In genomic region chr17:56098180-56098579, GRCm38 (mm10) we compare ENCODE assay signal across 17 mouse cellular contexts. TPM values are rescaled to one million over a fixed set of nuclear protein-coding genes. Genes with fewer than 3 reads are reported as not detected.
"Had no signal": no experiment of that assay in that cellular context is flagged by ENCODE, and none has a peak within 500 bp of the region (broad histone marks: within the 10 kb centered on the region; RNA-seq: fewer than 3 reads in every experiment).

No protein-coding gene starts in this region.

- H3K9ac ChIP-seq: lung, embryonic 14.5 days; midbrain, embryonic 12.5 days; midbrain, embryonic 15.5 days; neural tube, embryonic 13.5 days; neural tube, embryonic 15.5 days; stomach, embryonic 15.5 days had no signal

- H3K27ac ChIP-seq: midbrain, embryonic 10.5 days; midbrain, embryonic 12.5 days; midbrain, embryonic 15.5 days; neural tube, embryonic 13.5 days; neural tube, embryonic 15.5 days; stomach, embryonic 15.5 days; stomach, postnatal 0 days had no signal

- H3K4me1 ChIP-seq: midbrain, embryonic 10.5 days; midbrain, embryonic 12.5 days; midbrain, embryonic 15.5 days; neural tube, embryonic 13.5 days; neural tube, embryonic 15.5 days; stomach, embryonic 15.5 days had no signal

- H3K4me2 ChIP-seq: lung, embryonic 14.5 days; midbrain, embryonic 12.5 days; midbrain, embryonic 15.5 days; neural tube, embryonic 13.5 days; neural tube, embryonic 15.5 days; stomach, embryonic 15.5 days had no signal

- ATAC-seq: midbrain, embryonic 15.5 days had no signal

- H3K4me3 ChIP-seq: midbrain, embryonic 10.5 days; midbrain, embryonic 12.5 days; midbrain, embryonic 15.5 days; myocyte; neural tube, embryonic 13.5 days; neural tube, embryonic 15.5 days; stomach, embryonic 15.5 days had no signal

- H3K27me3 ChIP-seq: midbrain, embryonic 12.5 days; midbrain, embryonic 15.5 days; neural tube, embryonic 13.5 days; neural tube, embryonic 15.5 days; stomach, embryonic 15.5 days had no signal

- DNase-seq: lung, adult 18-20 months; lung, embryonic 14.5 days; lung, postnatal 10 days; lung, postnatal 4 days; right cerebral cortex, postnatal 14 days; thymus, adult 2 months; thymus, postnatal 25 days; thymus, postnatal 4 days had no signal

- H3K9me3 ChIP-seq: midbrain, embryonic 10.5 days; midbrain, embryonic 12.5 days; midbrain, embryonic 15.5 days; neural tube, embryonic 13.5 days; neural tube, embryonic 15.5 days; stomach, embryonic 15.5 days had no signal

RNA-seq across cellular contexts. Expression of gene Lrg1, which starts 23.6 kb away (rescaled TPM):
- polyA plus RNA-seq: midbrain, embryonic 10.5 days; neural tube, embryonic 11.5 days had no signal
